Mouse (Mus musculus) C2C12 (cell line): Measurements from ENCODE around the gene Miox.

ENCODE experiments used
- CTCF ChIP-seq: IDR thresholded peaks from one replicate; pipeline ENCODE4 v1.5.1; 2011; ENCODE audit not compliant: control insufficient read depth, insufficient read depth, insufficient read length
- MYOG ChIP-seq: IDR thresholded peaks from one replicate; pipeline ENCODE4 v1.6.1; 2011; ENCODE audit not compliant: control insufficient read depth, insufficient read length; ENCODE audit errors: extremely low read depth

DNA sequence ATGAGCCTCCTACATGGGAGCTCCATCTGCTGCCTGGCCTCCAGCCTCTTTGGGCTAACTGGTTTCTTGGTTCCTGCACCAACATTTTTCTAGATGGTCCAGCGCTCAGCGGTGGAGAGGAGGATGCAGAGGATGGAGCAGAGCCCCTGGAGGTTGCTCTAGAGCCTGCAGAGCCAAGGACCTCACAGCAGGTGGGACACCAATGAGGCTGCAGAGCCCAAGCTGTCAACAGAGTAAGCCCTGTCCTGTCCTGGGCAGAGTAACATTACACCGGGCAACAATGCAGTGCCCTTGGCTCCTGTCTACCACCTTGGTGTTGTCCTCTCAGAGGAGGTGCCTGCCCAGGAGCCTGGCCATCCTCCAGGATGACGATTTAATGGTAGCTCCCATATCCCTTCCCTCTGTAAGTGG lies 30.9 kb downstream of the Miox start:
- TF ChIP-seq CTCF (no peak), MYOG (no peak)
